ENCODE assay signal across 12 mouse cellular contexts in genomic region chr3:28564370-28565357, GRCm38 (mm10).
DNase-seq lines count a peak whose midpoint lies in the region; ATAC-seq and TF ChIP-seq lines count a peak whose summit lies in the region.
"Had no signal": no experiment of that assay in that cellular context is flagged by ENCODE, and none has a peak within 500 bp of the region (broad histone marks: within the 10 kb centered on the region; RNA-seq: fewer than 3 reads in every experiment).

No protein-coding gene starts in this region.

- TF ChIP-seq EP300 in stomach, postnatal 0 days (optimal IDR thresholded peaks at IDR 0.05), result no peak

- H3K4me1 ChIP-seq in midbrain, embryonic 15.5 days, result no peaks in the 10 kb centered on the region
- no peaks in the 10 kb centered on the region for H3K4me1 ChIP-seq in midbrain, embryonic 13.5 days (replicated peaks)
- H3K4me1 ChIP-seq in forebrain, embryonic 15.5 days, result peaks cover 14% of the 10 kb centered on the region
- no peaks in the 10 kb centered on the region for H3K4me1 ChIP-seq in stomach, postnatal 0 days (replicated peaks; ENCODE audit: control insufficient read depth, insufficient read depth)
- H3K4me1 ChIP-seq: neural tube, embryonic 13.5 days; stomach, embryonic 15.5 days had no signal

- no peaks in the 10 kb centered on the region for H3K27me3 ChIP-seq in midbrain, embryonic 15.5 days (replicated peaks)
- H3K27me3 ChIP-seq in midbrain, embryonic 13.5 days, result no peaks in the 10 kb centered on the region
- no peaks in the 10 kb centered on the region for H3K27me3 ChIP-seq in forebrain, embryonic 15.5 days
- H3K27me3 ChIP-seq in stomach, postnatal 0 days (ENCODE audit: control insufficient read depth, insufficient read depth, low read length), result no peaks in the 10 kb centered on the region
- H3K27me3 ChIP-seq: neural tube, embryonic 13.5 days; stomach, embryonic 15.5 days had no signal

- WGBS in midbrain, embryonic 15.5 days, result 69% methylated on average over 12 of the region's 12 CpGs
- 74% methylated on average over 12 of the region's 12 CpGs for WGBS in midbrain, embryonic 13.5 days
- 35% methylated on average over 12 of the region's 12 CpGs for WGBS in forebrain, embryonic 15.5 days
- 75% methylated on average over 12 of the region's 12 CpGs for WGBS in stomach, postnatal 0 days

- H3K4me2 ChIP-seq in midbrain, embryonic 15.5 days, result no peak overlapping the region
- no peak overlapping the region for H3K4me2 ChIP-seq in midbrain, embryonic 13.5 days (replicated peaks)
- no peak overlapping the region for H3K4me2 ChIP-seq in forebrain, embryonic 15.5 days (replicated peaks)
- H3K4me2 ChIP-seq in stomach, postnatal 0 days (replicated peaks; ENCODE audit: low read depth), result no peak overlapping the region
- H3K4me2 ChIP-seq: neural tube, embryonic 13.5 days; stomach, embryonic 15.5 days had no signal

- no peak overlapping the region for H3K9ac ChIP-seq in midbrain, embryonic 15.5 days
- no peak overlapping the region for H3K9ac ChIP-seq in midbrain, embryonic 13.5 days (replicated peaks)
- H3K9ac ChIP-seq in forebrain, embryonic 15.5 days (replicated peaks), result no peak overlapping the region
- no peak overlapping the region for H3K9ac ChIP-seq in stomach, postnatal 0 days (ENCODE audit: low read length)
- H3K9ac ChIP-seq: neural tube, embryonic 13.5 days; stomach, embryonic 15.5 days had no signal

- no peaks in the 10 kb centered on the region for H3K9me3 ChIP-seq in midbrain, embryonic 15.5 days
- H3K9me3 ChIP-seq in midbrain, embryonic 13.5 days, result peaks cover 3% of the 10 kb centered on the region; the same call in 1 of the 2 replicates
- no peaks in the 10 kb centered on the region for H3K9me3 ChIP-seq in forebrain, embryonic 15.5 days
- no peaks in the 10 kb centered on the region for H3K9me3 ChIP-seq in stomach, postnatal 0 days (ENCODE audit: control insufficient read depth, low read length)
- H3K9me3 ChIP-seq: neural tube, embryonic 13.5 days; stomach, embryonic 15.5 days had no signal

- no peak overlapping the region for H3K4me3 ChIP-seq in midbrain, embryonic 15.5 days
- H3K4me3 ChIP-seq in midbrain, embryonic 13.5 days (replicated peaks), result no peak overlapping the region
- no peak overlapping the region for H3K4me3 ChIP-seq in forebrain, embryonic 15.5 days
- no peak overlapping the region for H3K4me3 ChIP-seq in stomach, postnatal 0 days (ENCODE audit: low read depth, low read length)
- H3K4me3 ChIP-seq: neural tube, embryonic 13.5 days; stomach, embryonic 15.5 days had no signal

- DNase-seq in frontal cortex, postnatal 36 days (ENCODE audit: low spot score in 2 of 2), result peak; percentile 65 to 66
- no peak for DNase-seq in frontal cortex, postnatal 14 days (ENCODE audit: low spot score in 2 of 2)
- DNase-seq in stomach, postnatal 0 days (ENCODE audit: low spot score), result no peak
- DNase-seq in spleen, adult 12 weeks (ENCODE audit: low spot score), result no peak
- DNase-seq: heart, postnatal 4 days had no signal

- peak; percentile 38; the same call in 1 of the 2 replicates for ATAC-seq in midbrain, embryonic 15.5 days (replicated peaks)
- no peak for ATAC-seq in midbrain, embryonic 13.5 days
- peak; percentile 92 for ATAC-seq in forebrain, embryonic 15.5 days (replicated peaks)
- ATAC-seq in stomach, postnatal 0 days (ENCODE audit: low FRiP score, low TSS enrichment), result no peak
- no peak for ATAC-seq in inflammation-experienced regulatory T-cells, adult 6 months

- peaks cover 17% of the 10 kb centered on the region; the same call in 1 of the 2 replicates for H3K36me3 ChIP-seq in midbrain, embryonic 15.5 days (replicated peaks)
- peaks cover 31% of the 10 kb centered on the region for H3K36me3 ChIP-seq in midbrain, embryonic 13.5 days
- H3K36me3 ChIP-seq in forebrain, embryonic 15.5 days, result peaks cover 11% of the 10 kb centered on the region; the same call in 1 of the 2 replicates
- H3K36me3 ChIP-seq in stomach, postnatal 0 days (ENCODE audit: control insufficient read depth, insufficient read depth, low read length), result no peaks in the 10 kb centered on the region; the same call in 1 of the 2 replicates
- H3K36me3 ChIP-seq: stomach, embryonic 15.5 days had no signal

- no peak overlapping the region for H3K27ac ChIP-seq in midbrain, embryonic 15.5 days
- H3K27ac ChIP-seq in midbrain, embryonic 13.5 days, result no peak overlapping the region
- peak overlapping the region; percentile 79 for H3K27ac ChIP-seq in forebrain, embryonic 15.5 days (replicated peaks)
- no peak overlapping the region for H3K27ac ChIP-seq in stomach, postnatal 0 days (replicated peaks)
- H3K27ac ChIP-seq: macrophage; neural tube, embryonic 13.5 days; stomach, embryonic 15.5 days had no signal

- TF ChIP-seq CTCF in stomach, postnatal 0 days (IDR thresholded peaks at IDR 0.05; ENCODE audit: low read depth), result peak; percentile 61

Comparison
In these comparisons a context has a peak if more than half of its experiments do, and no peak if none do; other contexts are left out.
1. DNase-seq: peak in frontal cortex, postnatal 36 days (2 of 2); none in frontal cortex, postnatal 14 days (0 of 2), stomach, postnatal 0 days (single experiment) and spleen, adult 12 weeks (single experiment).
2. ATAC-seq: peak in midbrain, embryonic 15.5 days (single experiment) and forebrain, embryonic 15.5 days (single experiment); none in midbrain, embryonic 13.5 days (single experiment), stomach, postnatal 0 days (single experiment) and inflammation-experienced regulatory T-cells, adult 6 months (single experiment).